Mouse (Mus musculus): ENCODE measurements around the gene Cntn3.

Gene Cntn3

DNA sequence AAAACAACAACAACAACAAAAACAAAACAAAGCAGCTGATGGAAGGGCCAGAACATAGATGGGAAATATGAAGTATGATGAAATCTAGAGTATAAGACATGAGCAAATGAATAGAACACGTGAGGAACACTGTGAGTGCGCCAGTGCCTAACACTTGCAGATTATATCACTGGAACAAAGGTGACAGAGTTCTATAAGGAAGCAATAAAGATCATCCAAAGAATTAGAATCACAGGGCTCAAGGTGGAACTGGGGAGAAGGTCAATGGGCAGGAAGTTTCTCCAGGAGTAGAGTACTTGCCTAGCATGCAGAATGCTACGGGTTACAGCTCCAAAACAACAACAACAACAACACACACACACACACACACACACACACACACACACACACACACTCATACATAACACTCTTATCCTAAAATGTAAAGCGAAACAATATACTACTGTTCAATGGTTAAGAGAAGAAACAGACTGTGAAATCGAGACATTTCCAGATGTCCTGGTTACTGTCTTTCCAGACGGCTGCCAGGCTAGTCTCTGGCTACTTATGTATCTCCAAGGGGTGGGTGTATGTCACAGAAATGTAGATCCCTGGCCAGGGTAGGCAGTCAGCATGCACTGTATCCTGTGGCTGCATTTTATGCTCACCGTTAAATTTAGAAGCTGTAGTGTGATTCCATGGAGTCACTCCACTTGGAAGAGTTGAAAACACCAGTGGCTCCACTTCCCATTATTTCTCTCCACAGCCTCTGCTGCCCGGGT, 94.4 kb downstream of the Cntn3 start:
- DNase-seq (ENCODE audit: extremely low read depth, low read depth, low spot score), result no peak

- DNase-seq (ENCODE audit: extremely low read depth, low read depth, low spot score), result no peak
Observed at GRCm38 (mm10) chr6:102438353-102438752, 134.5 kb downstream of the Cntn3 start.

DNA sequence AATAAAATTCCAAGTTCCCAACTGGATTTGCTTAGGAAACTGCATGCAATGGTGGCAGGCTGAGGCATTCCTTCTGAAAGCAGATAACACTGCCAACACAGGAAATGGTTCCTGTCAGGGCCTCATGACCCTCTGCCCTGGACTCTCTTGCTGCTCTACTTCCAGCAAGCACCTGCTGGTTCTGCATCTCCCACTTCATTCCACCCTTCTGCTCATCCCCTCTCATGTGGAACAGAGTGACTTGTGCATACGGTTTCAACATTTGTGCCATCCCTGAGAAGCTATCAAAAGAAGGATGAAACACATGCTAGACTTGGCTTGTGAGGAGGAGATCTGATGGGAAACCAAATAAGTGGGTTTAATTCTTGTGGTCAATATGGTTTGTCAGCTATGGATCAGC, 145.4 kb downstream of the Cntn3 start:
- DNase-seq (ENCODE audit: extremely low read depth, low read depth, low spot score), result no peak

DNA sequence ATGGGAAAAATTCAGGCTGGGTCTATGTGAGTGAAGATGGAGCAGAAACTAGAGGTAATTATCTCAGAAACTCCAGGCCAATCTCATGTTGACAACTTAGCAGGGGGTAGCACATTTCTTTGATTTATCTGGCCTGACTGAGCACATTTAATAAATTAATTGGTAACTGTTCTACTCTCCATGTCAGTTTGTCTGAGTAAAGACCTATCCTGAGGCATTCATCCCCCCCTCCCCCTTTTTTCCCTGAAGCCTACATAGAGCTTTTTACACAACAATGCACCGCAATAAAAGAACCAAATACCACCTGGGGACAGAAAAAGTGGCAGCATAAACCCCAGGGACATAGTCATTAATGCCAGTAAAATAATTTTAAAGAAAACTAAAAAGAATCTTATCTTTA, 151.1 kb downstream of the Cntn3 start:
- DNase-seq (ENCODE audit: extremely low read depth, low read depth, low spot score), result no peak

DNA sequence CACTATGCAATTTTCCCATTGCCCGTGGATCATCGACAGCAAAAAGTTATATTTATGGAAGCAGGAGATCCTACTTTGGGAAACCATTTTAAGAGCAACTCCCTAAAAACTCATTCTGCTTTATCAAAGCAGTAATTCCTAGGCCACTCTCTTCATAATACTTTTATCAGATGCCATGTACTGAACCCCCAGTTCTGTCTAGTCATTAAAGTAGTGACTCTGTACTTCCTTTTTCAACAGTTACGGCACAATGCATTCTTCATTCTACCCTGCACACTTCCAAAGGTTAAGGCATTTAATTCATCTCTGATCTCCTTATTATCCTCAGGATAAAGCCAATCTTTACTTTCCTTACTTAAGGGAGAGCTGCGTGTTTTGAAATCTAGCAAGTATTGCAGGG, 184.3 kb downstream of the Cntn3 start:
- no peak for DNase-seq (ENCODE audit: extremely low read depth, low read depth, low spot score)

DNA sequence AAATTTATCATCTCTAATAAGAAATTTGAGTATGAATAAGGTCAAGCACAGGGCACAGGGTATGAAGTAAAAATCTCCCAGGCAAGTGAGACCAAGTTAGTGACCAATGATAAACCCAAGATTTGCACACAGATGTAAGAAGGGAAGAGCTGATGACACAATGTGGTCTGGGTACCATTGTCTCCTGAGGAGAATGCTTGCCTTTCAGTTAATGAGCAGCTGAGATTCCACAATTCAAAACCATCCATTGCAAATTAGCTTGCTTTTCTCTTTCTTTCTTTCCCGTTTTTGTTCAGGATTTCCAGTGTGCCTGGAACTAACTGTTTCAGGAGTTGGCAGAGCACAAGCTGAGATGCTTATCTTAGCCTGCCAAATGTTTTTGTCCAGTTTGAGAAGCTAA, 200.8 kb downstream of the Cntn3 start:
- no peak for DNase-seq (ENCODE audit: extremely low read depth, low read depth, low spot score)

- no peak for DNase-seq (ENCODE audit: extremely low read depth, low read depth, low spot score)
Observed at GRCm38 (mm10) chr6:102363880-102364279, 209.0 kb downstream of the Cntn3 start.

- DNase-seq (ENCODE audit: extremely low read depth, low read depth, low spot score), result no peak
Observed at GRCm38 (mm10) chr6:102363291-102363832, 209.5 kb downstream of the Cntn3 start.

DNA sequence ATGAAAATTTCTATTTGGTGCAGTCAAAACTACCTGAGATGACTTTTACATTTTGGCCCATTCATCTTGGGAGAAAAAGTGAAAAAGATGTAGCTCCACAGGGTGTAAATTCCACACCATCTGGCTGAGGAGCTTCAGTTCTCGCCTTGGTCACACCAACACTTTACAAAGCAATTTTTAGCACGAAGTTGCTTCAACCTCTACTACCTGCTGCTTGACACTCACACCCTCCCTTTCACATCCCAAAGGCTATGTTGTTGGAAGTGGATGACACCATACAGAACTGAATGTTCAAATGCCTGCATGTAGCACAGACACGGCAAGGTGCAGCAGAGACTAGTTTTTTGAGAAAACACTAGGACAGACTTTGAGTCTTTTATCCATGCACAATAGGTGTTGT, 240.8 kb downstream of the Cntn3 start:
- DNase-seq (ENCODE audit: extremely low read depth, low read depth, low spot score), result no peak

DNA sequence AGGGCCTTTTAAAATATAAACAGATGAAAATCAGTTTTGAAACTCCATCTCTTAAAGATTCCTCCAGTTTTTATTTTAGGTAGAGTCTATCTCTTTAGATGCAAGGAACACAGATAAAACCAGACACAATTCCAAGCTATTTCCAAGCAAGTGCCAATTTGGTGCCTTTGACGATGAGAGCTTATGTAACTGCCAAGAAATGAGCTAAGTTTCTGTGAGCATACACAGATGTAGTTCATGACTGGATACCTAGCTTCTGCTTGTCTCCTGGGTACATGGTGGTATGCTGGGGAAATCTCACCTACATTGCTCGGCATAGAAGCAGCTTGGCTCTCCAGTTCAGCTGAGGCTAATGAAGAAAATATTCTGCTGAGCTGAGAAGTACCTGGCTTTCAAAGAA, 246.2 kb downstream of the Cntn3 start:
- DNase-seq (ENCODE audit: extremely low read depth, low read depth, low spot score), result no peak

DNA sequence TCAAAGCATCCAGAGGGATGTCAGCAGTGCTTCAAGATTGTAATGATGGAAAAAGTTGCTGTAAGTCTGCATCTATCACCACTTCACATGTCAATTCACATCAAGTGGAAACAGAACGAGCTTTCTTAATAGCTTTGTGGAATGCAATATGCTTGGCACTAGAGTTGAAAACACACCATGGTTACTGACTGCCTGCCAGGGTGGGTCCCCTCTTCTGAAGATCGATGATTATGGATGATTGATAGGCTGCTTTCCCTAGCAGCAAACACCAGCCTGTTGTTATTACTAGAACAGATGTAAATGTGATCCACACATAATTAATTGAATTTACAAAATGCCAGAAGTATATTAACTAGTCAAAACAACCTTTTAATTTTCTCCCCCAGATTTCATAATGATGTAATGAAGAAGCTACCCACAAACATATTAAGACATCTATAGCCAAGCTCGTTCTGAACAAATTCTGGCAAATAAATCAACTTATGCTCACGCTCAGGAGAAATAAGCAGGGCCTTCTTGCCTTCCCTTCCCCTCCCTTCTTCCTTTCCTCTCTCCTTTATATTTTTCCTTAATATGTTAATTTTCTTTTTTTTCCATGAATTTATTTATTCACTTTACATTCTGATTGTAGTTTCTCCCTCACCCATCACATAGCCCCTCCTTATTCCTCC, 250.2 kb downstream of the Cntn3 start:
- DNase-seq (ENCODE audit: extremely low read depth, low read depth, low spot score), result no peak

GRCm38 (mm10) chr6:102319755-102320154, 253.1 kb downstream of the Cntn3 start:
- DNase-seq (ENCODE audit: extremely low read depth, low read depth, low spot score), result no peak

DNA sequence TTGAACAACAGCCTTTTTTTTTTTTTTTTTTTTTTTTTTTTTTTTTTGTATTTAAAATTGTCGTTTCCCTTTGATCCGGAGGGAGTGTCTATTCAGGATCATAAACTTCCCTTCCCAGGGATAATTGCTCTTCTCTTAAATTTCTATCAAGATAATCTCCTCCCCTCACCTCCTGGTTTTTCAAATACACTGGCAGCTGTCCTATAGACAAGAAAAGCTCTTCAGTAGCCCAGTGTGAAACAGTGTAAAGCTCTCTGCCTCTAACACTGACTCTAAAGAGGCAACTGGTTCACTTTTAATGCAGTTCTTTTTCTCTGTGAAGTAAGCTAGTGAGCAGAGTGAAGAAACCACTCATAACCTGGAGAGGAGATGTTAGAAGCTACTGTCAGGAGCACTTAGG, 290.0 kb downstream of the Cntn3 start:
- DNase-seq (ENCODE audit: extremely low read depth, low read depth, low spot score), result no peak

- no peak for DNase-seq (ENCODE audit: extremely low read depth, low read depth, low spot score)
Observed at GRCm38 (mm10) chr6:102231015-102231414, 341.9 kb downstream of the Cntn3 start.

- DNase-seq (ENCODE audit: extremely low read depth, low read depth, low spot score), result no peak
Observed at GRCm38 (mm10) chr6:102186316-102186715, 386.6 kb downstream of the Cntn3 start.

- no peak for DNase-seq (ENCODE audit: extremely low read depth, low read depth, low spot score)
Observed at GRCm38 (mm10) chr6:102170913-102171312, 402.0 kb downstream of the Cntn3 start.

DNA sequence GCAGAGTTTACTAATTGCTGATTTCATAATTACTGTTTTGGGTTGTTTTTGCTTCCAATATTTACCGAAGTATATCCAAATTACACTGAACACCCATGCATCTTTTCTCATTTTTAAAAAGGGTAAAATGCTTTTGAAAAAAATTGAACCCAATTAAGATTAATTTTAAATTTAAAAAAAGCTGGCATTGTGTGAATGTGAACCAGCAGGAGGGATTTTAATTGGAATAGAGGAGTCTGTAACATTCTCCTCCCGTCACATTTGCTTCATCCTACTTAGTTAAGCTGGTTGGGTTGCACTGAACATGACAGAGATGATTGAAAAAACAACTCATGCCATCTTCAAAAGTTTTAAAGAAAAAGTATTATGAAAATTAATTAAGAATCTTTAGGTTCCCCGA, 411.7 kb downstream of the Cntn3 start:
- no peak for DNase-seq (ENCODE audit: extremely low read depth, low read depth, low spot score)

DNA sequence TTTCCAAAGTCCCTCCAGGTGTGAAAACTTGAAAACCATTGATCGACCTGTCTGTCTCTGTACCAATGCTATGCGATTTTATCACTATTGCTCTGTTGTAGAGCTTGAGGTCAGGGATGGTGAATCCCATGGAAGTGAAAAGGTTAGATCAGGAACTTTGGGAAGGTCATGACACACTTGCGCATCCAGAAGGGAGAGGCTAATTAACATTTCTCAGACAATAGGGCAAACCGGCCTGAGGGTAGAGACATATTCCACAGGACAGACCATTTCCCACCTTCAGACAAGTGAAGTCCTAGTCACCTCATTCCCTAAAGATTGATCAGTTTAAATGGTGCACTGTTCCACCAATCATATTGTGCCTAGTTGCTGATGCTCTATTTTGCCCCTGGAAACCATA, 451.2 kb downstream of the Cntn3 start:
- no peak for DNase-seq (ENCODE audit: extremely low read depth, low read depth, low spot score)

DNA sequence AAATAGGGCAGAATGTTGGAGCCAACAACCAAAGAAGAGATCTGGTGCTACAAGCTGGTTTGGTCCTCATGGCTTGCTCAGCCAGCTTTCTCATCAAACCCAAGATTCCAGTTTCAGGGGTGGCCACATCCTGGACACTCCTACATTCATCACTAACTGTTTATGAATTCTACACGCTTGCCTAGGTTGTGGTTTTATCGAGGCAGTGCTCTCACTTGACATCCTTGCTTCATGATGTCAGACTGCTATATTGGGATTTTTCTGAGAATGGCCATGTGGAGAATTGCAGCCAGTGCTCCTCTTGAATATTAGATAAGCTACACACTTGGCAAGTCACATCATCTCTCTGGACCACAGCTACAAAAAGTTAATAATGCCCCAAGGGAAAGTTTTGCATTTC, 452.9 kb downstream of the Cntn3 start:
- no peak for DNase-seq (ENCODE audit: extremely low read depth, low read depth, low spot score)

- no peak for DNase-seq (ENCODE audit: extremely low read depth, low read depth, low spot score)
Observed at GRCm38 (mm10) chr6:102113629-102114028, 459.3 kb downstream of the Cntn3 start.

Data from fat pad, adult 2 months (tissue).